Mouse (Mus musculus) hematopoietic stem cell, adult 5-6 weeks (primary cell): ENCODE data around the gene Tmprss13. TPM values are rescaled to one million over a fixed set of nuclear protein-coding genes. Genes with fewer than 3 reads are reported as not detected.

Experiments used
- ATAC-seq, 2 experiments: fragments of 125-278 bp in 1 of 2; replicated peaks in 1 of 2; 2 replicates each; pipeline ENCODE4 v1.8.0; 2016 to 2017; ENCODE audit warnings: inconsistent platforms in 2 of 2, mild to moderate bottlenecking in 2 of 2, moderate number of reproducible peaks in 2 of 2, low read depth in 1 of 2, moderate TSS enrichment in 1 of 2; ENCODE audit not compliant: low FRiP score in 2 of 2, poor library complexity in 2 of 2, severe bottlenecking in 2 of 2, insufficient read depth in 1 of 2, low TSS enrichment in 1 of 2
- total RNA-seq: library from RNA; stranded (forward); fragments of 172-1452, 232-1000 nt; gene quantifications from 2 replicates; pipeline ENCODE4 v1.2.3, GENCODE M21; 2017

The Tmprss13 gene
- total RNA-seq, 1 experiment from 2014 or later, result not detected

DNA sequence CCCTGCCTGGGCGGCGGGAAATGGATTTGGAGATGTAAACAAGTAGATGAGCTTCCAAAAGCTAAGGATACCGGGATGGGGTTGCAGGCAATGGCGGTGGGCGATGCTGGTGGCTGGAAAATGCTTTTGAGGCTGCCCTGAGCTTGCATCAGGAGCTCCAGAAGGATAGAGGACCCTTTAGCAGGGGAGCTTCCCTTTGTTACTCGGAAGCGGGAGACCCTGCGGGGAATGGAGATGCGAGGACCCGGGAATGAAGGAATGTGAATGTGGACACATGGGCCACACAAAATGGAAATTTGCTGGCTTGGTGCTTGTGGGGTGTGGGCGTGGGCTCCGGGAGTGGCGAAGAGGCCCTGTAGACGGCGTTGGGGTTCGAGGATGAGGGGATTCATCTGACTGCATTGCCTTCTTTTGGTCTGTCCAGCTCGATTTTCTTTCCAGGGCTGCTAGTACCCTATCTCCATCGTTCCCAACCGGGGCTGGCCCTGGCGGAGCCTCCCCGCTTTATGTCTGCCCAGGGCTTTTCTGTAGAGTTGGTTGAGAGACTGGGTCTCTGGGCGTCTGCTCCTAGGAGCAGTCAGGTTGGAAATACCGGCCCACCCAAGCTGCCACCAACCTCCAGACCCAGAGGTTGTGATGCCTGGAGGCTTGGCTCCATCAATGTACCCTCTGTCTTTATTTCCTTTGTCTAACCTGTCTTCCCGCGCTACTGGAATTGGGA, 51.9 kb downstream of the Tmprss13 start:
- ATAC-seq, result no peak

DNA sequence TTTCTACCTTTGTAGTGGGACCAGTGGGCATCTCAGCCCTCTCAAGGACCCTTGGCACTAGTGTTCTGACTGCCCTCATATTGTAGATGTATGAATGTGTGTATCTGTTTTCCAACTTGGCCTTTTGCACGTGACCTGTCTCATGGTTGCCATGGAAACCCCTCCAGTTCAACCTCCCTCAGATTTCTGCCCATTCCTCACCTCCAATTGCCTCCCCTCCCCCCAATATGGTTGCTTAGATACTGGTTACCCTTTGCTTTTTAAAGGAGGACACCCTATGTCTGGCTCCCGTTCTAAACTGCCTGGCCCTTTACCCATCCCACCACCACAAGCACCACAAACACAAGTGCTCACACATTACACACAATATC, 52.4 kb downstream of the Tmprss13 start:
- no peak for ATAC-seq

- no peak for ATAC-seq
These were observed 55.0 kb downstream of the Tmprss13 start for GRCm38 (mm10) chr9:45373896-45374295.

GRCm38 (mm10) chr9:45374988-45375502, 56.1 kb downstream of the Tmprss13 start:
- no peak for ATAC-seq

DNA sequence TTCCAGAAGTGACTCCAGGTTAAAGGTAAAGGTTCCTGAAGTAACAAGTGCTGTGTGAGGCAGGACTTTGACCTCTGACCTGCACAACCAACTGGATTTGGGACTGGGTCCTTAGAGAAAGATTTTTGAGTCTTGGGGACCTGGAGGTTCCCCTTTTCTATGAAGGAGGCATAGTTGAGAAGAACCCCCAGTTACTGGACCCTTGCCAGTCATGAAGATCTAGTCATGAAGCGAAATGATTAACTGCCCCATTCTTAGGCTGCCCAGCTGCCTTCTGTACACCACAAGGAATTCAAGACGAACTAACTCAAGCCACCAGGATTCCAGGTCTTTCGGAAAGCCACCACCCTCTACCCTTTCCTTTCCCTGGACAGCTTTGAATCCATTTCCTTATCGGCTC, 57.5 kb downstream of the Tmprss13 start:
- ATAC-seq, result no peak

DNA sequence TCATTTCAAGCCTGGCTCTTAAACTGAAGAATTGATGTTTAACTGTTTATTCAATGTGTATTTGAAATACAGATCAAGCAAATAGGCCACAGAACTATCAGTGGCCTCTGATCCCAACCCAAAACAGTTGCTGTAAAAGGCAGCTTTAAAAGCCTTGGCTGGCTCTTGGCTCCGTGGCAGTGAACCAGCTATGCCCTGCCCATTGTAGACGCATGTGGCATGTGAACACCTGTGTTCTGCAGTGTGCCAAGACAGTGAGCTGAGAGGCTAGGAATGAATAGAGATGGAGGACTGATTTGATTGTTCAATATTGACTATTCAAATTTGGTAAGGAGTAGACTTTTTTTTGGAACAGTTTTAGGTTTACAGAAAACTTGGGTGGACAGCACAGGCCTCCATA, 58.0 kb downstream of the Tmprss13 start:
- ATAC-seq, result no peak

- no peak for ATAC-seq
These were observed 61.7 kb downstream of the Tmprss13 start for GRCm38 (mm10) chr9:45380411-45381251.

DNA sequence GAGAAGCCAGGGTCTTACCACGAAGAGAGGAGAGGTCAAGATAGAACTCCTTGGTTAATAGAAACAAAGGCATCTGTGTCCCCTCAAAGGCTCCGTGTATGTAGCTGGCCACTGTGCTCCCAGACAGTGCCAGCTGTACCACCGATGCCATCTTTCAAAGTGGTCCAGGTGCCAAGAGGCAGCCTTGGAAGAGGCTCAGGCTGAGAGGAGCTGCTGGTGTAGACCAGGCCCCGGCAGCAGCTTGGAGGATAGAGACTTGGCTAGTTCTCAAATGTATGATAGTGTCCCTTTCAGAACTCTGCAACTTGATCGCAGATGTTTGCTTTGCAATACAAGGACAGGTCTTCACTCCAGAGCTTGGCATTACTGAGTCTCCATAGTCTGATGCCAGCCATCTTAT, 63.4 kb downstream of the Tmprss13 start:
- ATAC-seq, result no peak

GRCm38 (mm10) chr9:45382834-45383233, 63.9 kb downstream of the Tmprss13 start:
- ATAC-seq, result no peak

GRCm38 (mm10) chr9:45383883-45384282, 65.0 kb downstream of the Tmprss13 start:
- no peak for ATAC-seq

DNA sequence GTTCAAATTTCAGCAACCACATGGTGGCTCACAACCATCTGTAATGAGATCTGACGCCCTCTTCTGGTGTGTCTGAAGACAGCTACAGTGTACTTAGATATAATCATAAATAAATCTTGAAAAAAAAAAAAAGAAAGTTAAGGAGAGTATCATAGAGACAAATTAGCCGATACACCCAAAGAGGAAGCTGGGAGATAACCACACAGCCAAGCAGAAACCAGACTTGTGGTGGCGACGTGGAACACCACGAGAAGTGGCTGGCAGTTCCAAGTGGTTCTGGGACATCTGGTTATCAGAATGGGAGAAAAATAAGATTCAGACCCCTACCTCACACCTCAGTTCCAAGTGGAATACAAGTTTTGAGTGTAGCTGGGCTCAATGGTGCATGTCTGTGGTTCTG, 67.8 kb downstream of the Tmprss13 start:
- peak in 1 of 2 experiments; percentile 43; a peak in 1 of 4 replicates for ATAC-seq

GRCm38 (mm10) chr9:45388385-45388994, 69.6 kb downstream of the Tmprss13 start:
- peak; percentile 87 to 89 for ATAC-seq

- ATAC-seq, result 0 out of 4 replicates have a peak, but pooled peaks of 1 of the 2 experiments have one; percentile 29
These were observed 70.7 kb downstream of the Tmprss13 start for GRCm38 (mm10) chr9:45389596-45389995.

DNA sequence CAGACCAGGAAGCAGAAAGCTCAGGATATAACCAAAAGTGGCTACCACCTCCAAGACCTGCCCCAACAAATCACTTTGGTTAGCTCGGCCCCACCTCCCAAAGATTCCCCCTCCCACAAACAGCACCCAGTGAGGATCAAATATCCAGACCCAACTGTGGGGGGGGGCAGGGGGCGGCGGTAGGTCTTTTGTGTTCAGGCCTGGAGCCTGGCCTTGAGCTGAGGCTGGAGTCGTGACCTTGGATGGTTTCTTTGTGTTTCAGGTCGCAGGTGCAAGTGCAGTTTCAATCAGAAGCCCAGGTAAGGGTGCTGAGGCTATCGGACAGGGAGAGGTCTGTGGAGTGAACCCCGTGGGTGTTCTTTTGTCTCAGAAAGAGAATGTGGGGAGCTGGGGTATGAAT, 72.4 kb downstream of the Tmprss13 start:
- no peak for ATAC-seq

DNA sequence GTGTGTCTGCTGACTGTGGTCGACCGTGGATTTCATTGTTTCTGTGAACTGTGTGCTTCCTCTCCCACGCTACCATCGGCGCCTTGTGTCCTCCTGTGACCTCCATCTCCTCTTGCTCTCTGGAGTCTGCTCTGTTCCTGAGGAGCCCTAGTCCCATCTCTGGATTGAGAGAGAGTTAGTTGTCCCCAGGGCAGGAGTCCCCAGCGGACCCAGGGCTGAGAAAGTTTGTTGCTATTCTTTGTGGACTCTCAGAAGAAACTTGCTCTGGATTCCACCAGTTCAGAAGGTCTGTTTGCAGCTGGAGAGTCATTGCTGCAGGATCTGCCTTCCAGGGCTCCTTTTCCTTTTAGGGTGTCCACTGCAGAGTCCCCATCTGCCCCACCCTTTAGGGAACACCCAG, 76.3 kb downstream of the Tmprss13 start:
- no peak for ATAC-seq

- ATAC-seq, result no peak
These were observed 76.9 kb downstream of the Tmprss13 start for GRCm38 (mm10) chr9:45395796-45396195.
